9 mouse cellular contexts compared by ENCODE assay signal in genomic region chr13:21933626-21934548, GRCm38 (mm10). TPM values are rescaled to one million over a fixed set of nuclear protein-coding genes. Genes with fewer than 3 reads are reported as not detected.
DNase-seq lines count a peak whose midpoint lies in the region; ATAC-seq and TF ChIP-seq lines count a peak whose summit lies in the region.
"Had no signal": no experiment of that assay in that cellular context is flagged by ENCODE, and none has a peak within 500 bp of the region (broad histone marks: within the 10 kb centered on the region; RNA-seq: fewer than 3 reads in every experiment).

No protein-coding gene starts in this region.

- H3K4me3 ChIP-seq in kidney, postnatal 0 days (replicated peaks; ENCODE audit: low read depth, low read length): peak overlapping the region; percentile 10; the same call in 1 of the 2 replicates
- peak overlapping the region; percentile 41 for H3K4me3 ChIP-seq in heart, embryonic 13.5 days
- H3K4me3 ChIP-seq in liver, embryonic 13.5 days (replicated peaks): peak overlapping the region; percentile 54

- H3K27me3 ChIP-seq in kidney, postnatal 0 days (ENCODE audit: insufficient read depth, low read length): no peaks in the 10 kb centered on the region
- H3K27me3 ChIP-seq in heart, embryonic 13.5 days (replicated peaks): no peaks in the 10 kb centered on the region
- no peaks in the 10 kb centered on the region for H3K27me3 ChIP-seq in liver, embryonic 13.5 days

- DNase-seq in kidney, postnatal 0 days (ENCODE audit: low spot score): no peak
- no peak for DNase-seq in kidney, adult 8-10 months
- DNase-seq in ZHBTc4 (ENCODE audit: low read depth, low spot score): peak; percentile 81
- DNase-seq in liver, embryonic 13.5 days: peak; percentile 53
- DNase-seq in yolk sac, embryonic 10.5 days (ENCODE audit: low spot score): peak; percentile 75
- DNase-seq in gastrocnemius, postnatal 4 days (ENCODE audit: low spot score in 2 of 2): no peak
- DNase-seq in cerebellum, adult 11-12 months: no peak

- no peaks in the 10 kb centered on the region for H3K4me1 ChIP-seq in kidney, postnatal 0 days (replicated peaks; ENCODE audit: insufficient read depth, low read length)
- peaks cover 31% of the 10 kb centered on the region; the same call in 1 of the 2 replicates for H3K4me1 ChIP-seq in heart, embryonic 13.5 days
- H3K4me1 ChIP-seq in liver, embryonic 13.5 days (replicated peaks): peaks cover 58% of the 10 kb centered on the region

- H3K27ac ChIP-seq in kidney, postnatal 0 days: no peak overlapping the region
- H3K27ac ChIP-seq in heart, embryonic 13.5 days (replicated peaks): peak overlapping the region; percentile 54
- peak overlapping the region; percentile 70 for H3K27ac ChIP-seq in liver, embryonic 13.5 days

- H3K36me3 ChIP-seq in kidney, postnatal 0 days (ENCODE audit: insufficient read depth, low read length): no peaks in the 10 kb centered on the region
- no peaks in the 10 kb centered on the region for H3K36me3 ChIP-seq in heart, embryonic 13.5 days
- no peaks in the 10 kb centered on the region for H3K36me3 ChIP-seq in liver, embryonic 13.5 days

- 19% methylated on average over 28 of the region's 28 CpGs for WGBS in kidney, postnatal 0 days
- WGBS in heart, embryonic 13.5 days: 11% methylated on average over 28 of the region's 28 CpGs
- WGBS in liver, embryonic 13.5 days (ENCODE audit: insufficient replicate concordance): 5% methylated on average over 28 of the region's 28 CpGs

- no peak for ATAC-seq in kidney, postnatal 0 days (replicated peaks; ENCODE audit: low FRiP score, low read depth)
- no peak for ATAC-seq in heart, embryonic 13.5 days (ENCODE audit: extremely low read depth, insufficient number of reproducible peaks, low FRiP score, low TSS enrichment)
- ATAC-seq in liver, embryonic 13.5 days (ENCODE audit: low read depth): peak; percentile 51

- peak overlapping the region; percentile 18 for H3K4me2 ChIP-seq in kidney, postnatal 0 days (ENCODE audit: low read length)
- peak overlapping the region; percentile 62 for H3K4me2 ChIP-seq in heart, embryonic 13.5 days
- H3K4me2 ChIP-seq in liver, embryonic 13.5 days: peak overlapping the region; percentile 67

- H3K9ac ChIP-seq in kidney, postnatal 0 days (ENCODE audit: low read depth, low read length): no peak overlapping the region
- peak overlapping the region; percentile 67 for H3K9ac ChIP-seq in heart, embryonic 13.5 days
- H3K9ac ChIP-seq in liver, embryonic 13.5 days: peak overlapping the region; percentile 59

- TF ChIP-seq CTCF in kidney, postnatal 0 days (IDR thresholded peaks at IDR 0.05; ENCODE audit: low read depth): no peak

- H3K9me3 ChIP-seq in kidney, postnatal 0 days (replicated peaks; ENCODE audit: low read length): no peaks in the 10 kb centered on the region
- H3K9me3 ChIP-seq in heart, embryonic 13.5 days: no peaks in the 10 kb centered on the region
- H3K9me3 ChIP-seq in liver, embryonic 13.5 days (replicated peaks): no peaks in the 10 kb centered on the region

RNA-seq across cellular contexts. Expression of gene Zfp184, which starts 11.0 kb away (rescaled TPM):
- polyA plus RNA-seq in kidney, postnatal 0 days (2015; fragmentation: Nextera tagmentation; extraction: Ambion mirVana): 8.5 and 9.6 TPM in 2 replicates
- 5.2 and 6.3 TPM in 2 replicates for polyA plus RNA-seq in heart, embryonic 13.5 days (2015; fragmentation: Nextera tagmentation; extraction: Ambion mirVana)
- 0.89 and 1.0 TPM in 2 replicates for polyA plus RNA-seq in liver, embryonic 13.5 days (2015; fragmentation: Nextera tagmentation; extraction: Ambion mirVana)
- 1 to 10 TPM; 1.4 to 2.6 TPM for total RNA-seq in gastrocnemius, postnatal 4 days (2021)

RNA-seq across cellular contexts. Expression of gene Pom121l2, which starts 47.1 kb away (rescaled TPM):
- polyA plus RNA-seq in kidney, postnatal 0 days (2015; fragmentation: Nextera tagmentation; extraction: Ambion mirVana): not detected in 2 replicates
- 0.05 and 0.07 TPM in 2 replicates for polyA plus RNA-seq in heart, embryonic 13.5 days (2015; fragmentation: Nextera tagmentation; extraction: Ambion mirVana)
- polyA plus RNA-seq in liver, embryonic 13.5 days (2015; fragmentation: Nextera tagmentation; extraction: Ambion mirVana): not detected in 2 replicates
- total RNA-seq in gastrocnemius, postnatal 4 days (2021): not detected
- polyA plus RNA-seq: spleen, adult 2 months had no signal

Comparison
In these comparisons a context has a peak if more than half of its experiments do, and no peak if none do; other contexts are left out.
1. DNase-seq: peak in ZHBTc4 (single experiment), liver, embryonic 13.5 days (single experiment) and yolk sac, embryonic 10.5 days (single experiment); none in kidney, postnatal 0 days (single experiment), kidney, adult 8-10 months (0 of 2), gastrocnemius, postnatal 4 days (0 of 2) and cerebellum, adult 11-12 months (single experiment).
2. Peak in every context shown above with its lines, with median percentiles within 50 percentile points of each other: H3K4me2 ChIP-seq and H3K4me3 ChIP-seq.